Mouse (Mus musculus) T-helper 1 cell (primary cell): ENCODE data around the gene Hnrnpl.

Experiments
- in situ Hi-C: fragments of 300-600 bp; cut with MboI, MseI; formaldehyde crosslinking; loops from one replicate; pipeline ENCODE4 v1.15.1; 2025; ENCODE audit warnings: high pct_unique_total_duplicates

Gene Hnrnpl

GRCm38 (mm10) chr7:28808221-28808941 lies at the start of gene Hnrnpl:
Hnrnpl (plus strand) TSS chr7:28808541.
- in situ Hi-C loops = no loop called here

- in situ Hi-C loops = no loop called here
These were observed 49.7 kb upstream of the Hnrnpl start for GRCm38 (mm10) chr7:28758623-28759022.

GRCm38 (mm10) chr7:28761907-28762306 lies 46.4 kb upstream of the Hnrnpl start:
- in situ Hi-C loops = loop anchor here (5.0 kb wide), 1 partner anchor 1780 kb away; no protein-coding TSS in a partner anchor

GRCm38 (mm10) chr7:28765211-28765610 lies 43.1 kb upstream of the Hnrnpl start:
- in situ Hi-C loops = no loop called here

- in situ Hi-C loops = no loop called here
These were observed 42.0 kb upstream of the Hnrnpl start, which contains the start of gene Sirt2 for GRCm38 (mm10) chr7:28766173-28766879. Sirt2 (plus strand) TSS chr7:28766735.

GRCm38 (mm10) chr7:28766910-28767309 lies 41.4 kb upstream of the Hnrnpl start:
- in situ Hi-C loops = no loop called here

GRCm38 (mm10) chr7:28767462-28767965 lies 40.8 kb upstream of the Hnrnpl start, which contains the start of gene Nfkbib:
Nfkbib (minus strand) TSS chr7:28767512.
- in situ Hi-C loops = no loop called here

- in situ Hi-C loops = no loop called here
These were observed 38.9 kb upstream of the Hnrnpl start for GRCm38 (mm10) chr7:28769414-28769958.

GRCm38 (mm10) chr7:28770309-28770708 lies 38.0 kb upstream of the Hnrnpl start:
- in situ Hi-C loops = no loop called here

- in situ Hi-C loops = no loop called here
These were observed 36.5 kb upstream of the Hnrnpl start for GRCm38 (mm10) chr7:28771867-28772266.

GRCm38 (mm10) chr7:28773163-28773562 lies 35.2 kb upstream of the Hnrnpl start:
- in situ Hi-C loops = no loop called here

GRCm38 (mm10) chr7:28774164-28774563 lies 34.2 kb upstream of the Hnrnpl start:
- in situ Hi-C loops = no loop called here

- in situ Hi-C loops = no loop called here
These were observed 33.2 kb upstream of the Hnrnpl start for GRCm38 (mm10) chr7:28775129-28775528.

- in situ Hi-C loops = no loop called here
These were observed 29.5 kb upstream of the Hnrnpl start for GRCm38 (mm10) chr7:28778825-28779224.

GRCm38 (mm10) chr7:28780067-28780658 lies 28.2 kb upstream of the Hnrnpl start:
- in situ Hi-C loops = no loop called here

- in situ Hi-C loops = no loop called here
These were observed 27.5 kb upstream of the Hnrnpl start for GRCm38 (mm10) chr7:28780857-28781256.

- in situ Hi-C loops = no loop called here
These were observed 27.1 kb upstream of the Hnrnpl start for GRCm38 (mm10) chr7:28781261-28781663.

GRCm38 (mm10) chr7:28785161-28785560 lies 23.2 kb upstream of the Hnrnpl start:
- in situ Hi-C loops = no loop called here

- in situ Hi-C loops = no loop called here
These were observed 20.5 kb upstream of the Hnrnpl start for GRCm38 (mm10) chr7:28787884-28788283.

- in situ Hi-C loops = no loop called here
These were observed 19.8 kb upstream of the Hnrnpl start, which contains the start of gene Rinl for GRCm38 (mm10) chr7:28788307-28789195. Rinl (plus strand) TSS chr7:28788969.

GRCm38 (mm10) chr7:28789235-28789634 lies 19.1 kb upstream of the Hnrnpl start:
- in situ Hi-C loops = no loop called here
